Mouse (Mus musculus) kidney, adult 9 months (tissue): ENCODE measurements around the gene Sqor.

Experiments used
- DNase-seq: peaks from one replicate; pipeline ENCODE4 v3.0.0; 2022

Sqor gene

GRCm38 (mm10) chr2:122765071-122765793 is at the start of gene Sqor:
Gene Sqor (plus strand): TSS chr2:122765237.
- DNase-seq: peak; percentile 82

DNA sequence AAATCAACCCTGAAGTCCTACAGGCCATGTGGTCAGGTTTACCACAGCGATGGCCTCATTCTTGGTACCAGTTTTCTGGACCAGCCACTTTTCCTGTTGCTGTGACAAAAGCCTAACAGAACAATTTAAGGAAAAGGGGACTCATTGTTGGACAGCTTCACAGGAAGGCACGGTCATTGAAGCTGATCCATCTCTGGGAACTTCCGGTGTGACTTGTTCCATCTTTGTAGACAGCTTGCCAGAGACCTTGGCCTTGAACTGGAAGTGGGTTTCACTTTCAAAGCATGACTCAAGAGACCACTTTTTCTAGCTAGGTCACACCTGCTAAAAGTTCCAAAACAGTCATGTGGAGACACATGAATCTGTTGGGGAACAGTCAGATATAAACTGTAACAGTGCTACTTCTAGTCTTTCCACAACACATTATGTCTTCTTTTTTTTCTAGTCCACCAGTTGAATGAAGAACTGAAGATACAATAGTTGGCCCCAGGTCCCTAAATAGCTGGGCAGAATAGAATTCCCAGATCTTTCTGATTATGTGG is 48.7 kb upstream of the Sqor start:
- DNase-seq: no peak

GRCm38 (mm10) chr2:122719232-122719631 is 45.8 kb upstream of the Sqor start:
- DNase-seq: no peak

DNA sequence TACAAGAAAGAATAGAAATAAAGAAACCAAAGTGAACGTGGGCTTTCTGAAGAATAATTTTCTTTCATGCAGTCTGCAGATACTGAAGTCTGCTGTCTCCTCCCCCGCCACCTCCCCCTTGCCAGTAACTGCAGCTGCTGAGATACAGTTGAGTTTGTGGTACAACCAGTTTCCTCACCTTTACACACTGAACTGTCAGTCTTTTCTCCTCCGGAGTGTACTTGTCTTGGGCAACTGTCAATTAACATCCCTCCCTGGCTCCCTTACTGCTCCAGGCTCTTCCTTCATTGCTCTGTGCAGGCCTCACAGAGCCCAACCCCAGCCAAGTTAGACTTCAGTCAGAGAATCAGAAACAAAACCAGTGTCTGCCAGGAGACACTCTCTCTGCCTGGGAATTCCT is 44.5 kb upstream of the Sqor start:
- no peak for DNase-seq

DNA sequence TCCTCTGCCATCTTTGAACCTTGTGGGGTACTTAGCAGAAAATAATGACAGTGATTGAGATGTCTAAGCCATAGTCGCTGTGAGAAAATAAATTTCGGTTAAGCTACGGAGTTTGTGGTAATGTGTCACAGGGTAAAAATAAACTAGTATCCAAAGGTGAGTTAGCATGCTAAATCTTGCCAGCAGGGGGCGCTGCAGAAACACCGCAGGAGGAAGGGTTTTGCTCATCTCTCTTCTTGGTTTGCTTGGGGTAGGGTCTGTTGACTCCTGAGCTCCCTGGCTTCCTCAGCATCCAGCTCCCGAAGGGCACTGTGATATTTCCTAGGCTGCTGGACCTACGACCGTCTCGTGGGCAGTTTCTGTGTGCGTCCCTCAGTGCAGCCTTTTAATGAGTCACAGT is 39.4 kb upstream of the Sqor start:
- peak; percentile 39 for DNase-seq

- DNase-seq: no peak
Observed at GRCm38 (mm10) chr2:122731456-122731855, 33.6 kb upstream of the Sqor start.

DNA sequence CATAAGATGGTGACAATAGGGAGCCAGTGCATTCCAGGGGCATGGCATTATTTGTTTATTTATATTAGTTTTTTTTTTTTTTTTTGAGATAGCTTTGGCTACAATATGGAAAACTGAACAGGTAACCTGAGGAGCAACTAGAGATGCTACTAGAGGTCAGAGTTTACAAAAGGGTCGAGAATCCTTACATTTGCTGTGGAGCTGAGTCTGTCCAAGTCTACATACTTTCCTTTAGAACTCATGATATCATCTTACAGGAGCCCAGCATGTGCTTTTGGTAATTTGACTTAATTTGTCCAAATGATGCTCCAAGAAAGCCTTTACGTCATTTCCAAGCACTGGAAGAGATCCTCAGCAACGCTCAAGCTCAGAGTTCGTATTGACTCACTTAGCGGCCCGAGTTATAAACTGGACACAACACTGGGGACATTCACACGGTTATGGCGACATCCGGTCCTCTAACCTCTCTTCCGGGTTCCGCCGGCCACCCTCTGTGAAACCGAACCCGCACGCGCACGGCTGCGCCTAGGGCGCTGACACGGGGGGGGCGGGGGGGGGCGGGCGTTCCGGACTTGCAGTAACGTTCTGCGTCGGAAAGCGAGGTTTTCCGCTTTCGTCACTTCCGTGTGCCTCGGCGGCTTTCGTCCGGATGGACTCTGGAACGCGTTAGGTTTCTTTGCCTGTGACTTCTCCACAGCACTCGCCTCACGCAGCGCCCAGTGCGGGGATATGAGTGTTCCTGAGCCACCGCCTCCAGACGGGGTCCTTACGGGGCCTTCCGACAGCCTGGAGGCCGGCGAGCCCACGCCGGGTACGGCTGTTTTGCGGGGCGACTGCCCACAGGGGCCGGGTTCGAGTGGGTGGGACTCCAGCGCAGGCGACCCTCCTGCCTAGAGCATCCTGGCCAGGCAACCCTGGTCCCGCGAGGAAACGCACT is 26.9 kb upstream of the Sqor start, which contains the start of gene Bloc1s6:
Gene Bloc1s6 (plus strand): TSS at position 610 of the 937 bp plus-strand sequence.
- peak; percentile 93 for DNase-seq

GRCm38 (mm10) chr2:122739023-122739422 is 26.0 kb upstream of the Sqor start:
- DNase-seq: no peak

DNA sequence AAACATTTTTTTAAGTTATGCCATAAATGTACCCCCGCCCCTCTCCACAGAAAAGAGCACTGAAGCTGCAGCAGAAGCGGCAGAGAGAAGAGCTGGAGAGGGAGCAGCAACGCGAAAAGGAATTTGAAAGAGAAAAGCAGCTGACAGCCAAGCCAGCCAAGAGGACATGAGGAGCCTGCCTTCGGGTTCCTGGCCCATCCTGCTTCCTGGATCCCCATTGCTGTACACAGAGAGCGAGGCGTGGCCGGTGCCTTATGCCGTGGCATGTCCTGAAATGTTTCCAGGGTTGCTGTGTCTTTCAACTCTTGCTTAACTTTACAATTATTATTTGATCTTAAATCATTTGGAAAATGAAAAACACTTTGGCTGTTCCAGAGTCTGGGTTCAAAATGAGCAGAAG is 18.6 kb upstream of the Sqor start:
- DNase-seq: no peak

DNA sequence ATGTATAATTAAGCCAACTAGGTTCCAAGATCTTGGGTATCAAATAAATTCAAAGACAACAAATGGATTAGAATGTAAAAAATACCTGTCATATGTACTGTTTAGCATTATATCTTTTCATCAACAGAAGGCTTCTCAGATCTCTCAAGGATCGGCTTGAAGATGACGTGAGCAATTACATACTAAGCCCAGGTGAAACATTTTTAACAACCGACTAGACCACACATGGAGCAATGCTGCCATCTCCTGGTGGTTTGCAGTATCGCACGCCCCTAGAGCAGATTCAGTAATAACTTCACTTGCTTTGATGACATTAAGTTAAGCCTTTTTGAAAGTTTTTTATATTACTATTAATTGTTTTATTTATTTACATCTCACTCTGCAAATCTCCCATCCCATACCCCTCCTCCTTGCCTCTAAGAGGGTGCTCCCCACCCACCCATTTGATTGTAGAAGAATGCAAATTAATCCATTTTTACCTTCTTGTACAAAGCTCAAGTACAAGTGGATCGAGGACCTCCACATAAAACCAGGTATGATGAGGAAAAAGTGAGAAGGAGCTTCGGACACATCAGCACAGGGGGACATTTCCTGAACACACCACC is 11.2 kb upstream of the Sqor start:
- DNase-seq: peak; percentile 70

DNA sequence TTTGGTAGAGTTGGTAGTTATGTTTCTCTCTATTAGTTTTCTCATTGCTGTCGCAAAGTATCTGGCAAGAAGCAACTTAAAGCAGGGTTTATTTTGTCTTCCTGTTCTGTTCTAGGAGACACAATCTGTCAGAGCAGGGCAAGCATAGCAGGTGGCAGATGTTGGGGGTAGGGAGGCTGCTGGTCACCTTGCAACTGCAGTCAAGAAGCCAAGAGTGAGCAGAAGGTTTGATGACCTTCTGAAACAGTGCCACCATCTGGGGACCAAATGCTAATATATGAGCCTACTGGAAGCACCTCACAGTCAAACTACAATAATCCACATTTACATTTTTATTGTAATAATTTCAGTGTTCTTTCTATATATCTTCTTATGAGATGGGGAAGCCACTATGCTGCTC is 5.2 kb upstream of the Sqor start:
- no peak for DNase-seq

DNA sequence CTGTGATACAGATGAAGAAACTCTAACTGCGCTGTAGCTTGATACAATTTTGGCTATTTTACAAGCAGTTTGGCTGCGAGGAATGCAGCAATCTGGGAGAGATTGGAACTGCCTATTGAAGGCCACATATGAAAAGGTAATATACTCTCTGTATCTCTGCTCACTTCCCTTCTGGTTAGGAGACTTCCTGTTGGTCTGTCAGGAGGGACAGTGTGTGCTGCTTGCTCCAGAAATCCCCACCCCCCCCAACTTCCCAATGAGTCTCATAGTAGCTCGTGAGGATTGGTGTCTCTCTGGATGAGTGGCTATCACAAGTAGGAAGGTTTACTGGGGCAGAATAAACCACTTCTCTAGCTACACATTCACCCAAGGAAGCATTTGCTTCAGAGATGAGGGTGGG is 2.0 kb upstream of the Sqor start:
- DNase-seq: no peak

DNA sequence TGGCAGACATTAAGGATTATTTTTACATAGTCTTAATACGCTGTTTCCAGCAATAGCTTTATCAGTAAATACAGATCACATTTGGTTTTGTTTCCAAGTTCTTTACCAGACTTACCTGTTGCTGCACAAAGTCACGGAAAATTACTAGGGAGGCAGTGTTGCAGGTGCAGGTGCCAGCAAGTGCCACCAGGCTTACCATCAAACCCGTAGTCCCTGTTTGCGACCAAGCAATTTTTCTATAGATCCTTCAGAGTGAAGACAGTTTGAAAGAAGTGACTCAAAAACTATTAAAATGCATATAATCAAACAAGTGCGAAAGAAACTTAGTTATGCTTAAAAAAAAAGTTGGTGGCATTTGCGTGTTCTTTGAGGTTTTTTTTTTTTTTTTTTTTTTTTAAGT is 511 bp upstream of the Sqor start:
- DNase-seq: peak; percentile 27

GRCm38 (mm10) chr2:122765794-122766145 is 733 bp downstream of the Sqor start:
- no peak for DNase-seq

DNA sequence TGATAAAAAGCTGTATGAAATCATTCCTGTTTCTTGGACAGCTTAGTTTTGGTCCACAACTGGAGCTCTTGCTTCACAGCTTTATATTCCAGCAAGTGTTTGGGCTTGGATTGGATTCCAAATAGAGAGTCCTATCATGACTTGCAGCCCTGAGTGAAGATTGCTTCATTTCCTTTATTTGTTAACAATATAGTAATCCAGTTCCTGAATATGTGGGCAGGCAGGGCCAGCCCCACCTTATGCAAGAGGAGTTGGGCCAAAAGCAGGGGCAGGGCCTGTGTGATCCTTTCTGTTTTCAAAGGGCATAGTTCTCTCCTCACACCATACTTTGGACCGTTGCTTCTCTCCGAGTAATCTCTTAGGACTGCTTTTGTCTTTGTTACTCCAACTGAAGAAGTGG is 6.0 kb downstream of the Sqor start:
- peak; percentile 47 for DNase-seq

DNA sequence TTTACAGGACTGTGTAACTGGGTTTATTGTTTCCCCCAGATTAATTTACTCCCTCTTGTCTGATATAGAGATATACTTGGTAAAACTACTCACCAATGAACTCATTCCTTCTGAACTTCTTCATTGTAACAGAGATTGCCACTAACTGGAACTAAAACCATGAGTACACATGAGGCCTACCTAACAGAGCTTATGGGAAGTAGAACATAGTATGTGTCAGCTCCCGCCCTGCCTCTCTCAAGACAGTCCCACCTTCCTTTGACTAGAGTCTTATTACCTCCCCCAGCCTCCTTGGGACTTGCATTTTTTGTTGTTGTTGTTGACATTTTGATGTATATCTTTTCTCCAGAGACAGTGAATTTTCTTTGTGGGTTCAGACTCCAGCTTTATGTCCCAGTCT is 7.9 kb downstream of the Sqor start:
- DNase-seq: no peak

- no peak for DNase-seq
Observed at GRCm38 (mm10) chr2:122775491-122775890, 10.5 kb downstream of the Sqor start.

DNA sequence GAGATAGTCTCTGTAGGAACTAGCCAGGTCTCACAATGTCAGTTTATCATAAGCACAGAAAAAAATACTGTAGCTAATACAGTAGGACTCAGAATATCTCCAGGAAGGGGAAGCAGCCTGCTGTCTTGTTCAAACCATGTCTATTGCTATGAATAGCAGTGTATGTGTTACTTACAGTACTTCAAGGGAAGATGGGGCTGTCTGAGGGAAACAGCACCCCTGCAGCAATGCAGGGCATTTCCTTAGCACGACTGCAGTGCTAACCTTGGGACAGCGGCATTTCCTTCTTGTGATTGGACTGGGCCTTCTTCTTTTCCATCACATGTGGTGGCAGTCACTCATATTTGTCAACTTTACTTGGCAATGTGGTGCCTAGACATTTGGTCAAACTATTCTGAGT is 11.8 kb downstream of the Sqor start:
- DNase-seq: no peak

GRCm38 (mm10) chr2:122779967-122780366 is 14.9 kb downstream of the Sqor start:
- DNase-seq: no peak

DNA sequence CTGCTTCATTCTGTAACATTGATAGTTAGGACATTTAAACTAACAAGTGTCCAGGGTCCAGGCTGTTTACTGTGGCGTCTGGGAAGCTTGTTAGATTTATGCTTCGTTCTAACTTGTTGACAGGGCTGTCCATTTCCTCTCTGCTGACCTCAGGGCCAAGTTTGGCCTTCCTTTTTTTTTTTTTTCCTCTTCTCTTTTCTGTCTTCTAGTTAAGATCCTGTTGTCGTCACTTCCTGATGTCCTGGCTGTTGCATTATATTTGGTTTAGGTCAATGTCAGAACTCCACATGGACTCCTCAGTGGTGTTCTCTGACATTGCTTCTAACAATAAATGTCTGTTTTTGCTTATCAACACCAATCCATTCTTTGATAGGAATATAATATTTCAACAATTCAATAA is 15.4 kb downstream of the Sqor start:
- no peak for DNase-seq

DNA sequence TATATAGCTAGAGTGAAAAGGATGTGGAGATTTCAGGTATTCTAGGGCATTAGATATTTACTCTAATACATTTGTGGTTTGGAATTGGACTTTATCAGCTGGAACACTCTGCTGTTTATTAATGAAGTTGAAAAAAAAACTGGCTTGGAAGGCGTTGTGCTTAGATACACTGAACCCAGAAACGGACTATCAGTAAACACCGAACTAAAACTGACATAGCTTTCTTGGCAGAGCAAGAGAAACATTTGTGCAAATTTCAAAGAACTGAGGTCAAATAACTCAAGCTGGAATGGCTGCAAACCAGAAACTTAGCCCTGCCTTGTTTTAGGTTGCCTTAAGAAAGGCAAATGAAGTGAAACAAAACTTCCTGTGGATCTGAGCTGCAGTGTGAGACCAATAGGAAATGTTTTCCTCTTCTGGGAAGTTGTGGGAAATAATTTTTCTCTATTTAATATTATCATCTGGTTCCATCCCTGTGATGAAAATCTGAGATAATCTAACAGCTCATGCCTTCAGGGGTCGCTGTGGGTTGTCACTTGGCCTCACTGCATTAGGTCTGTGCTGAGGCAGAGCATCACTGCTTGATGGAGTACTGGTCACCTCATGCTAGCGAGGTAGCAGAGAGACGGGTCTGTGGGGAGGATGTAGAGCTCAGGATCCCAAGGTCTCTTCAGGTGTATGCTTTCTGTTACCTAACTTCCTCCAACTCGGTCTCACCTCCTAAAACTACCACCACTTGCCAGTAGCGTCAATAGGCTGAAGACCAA is 16.7 kb downstream of the Sqor start:
- peak; percentile 42 for DNase-seq

GRCm38 (mm10) chr2:122783730-122784129 is 18.7 kb downstream of the Sqor start:
- DNase-seq: no peak

DNA sequence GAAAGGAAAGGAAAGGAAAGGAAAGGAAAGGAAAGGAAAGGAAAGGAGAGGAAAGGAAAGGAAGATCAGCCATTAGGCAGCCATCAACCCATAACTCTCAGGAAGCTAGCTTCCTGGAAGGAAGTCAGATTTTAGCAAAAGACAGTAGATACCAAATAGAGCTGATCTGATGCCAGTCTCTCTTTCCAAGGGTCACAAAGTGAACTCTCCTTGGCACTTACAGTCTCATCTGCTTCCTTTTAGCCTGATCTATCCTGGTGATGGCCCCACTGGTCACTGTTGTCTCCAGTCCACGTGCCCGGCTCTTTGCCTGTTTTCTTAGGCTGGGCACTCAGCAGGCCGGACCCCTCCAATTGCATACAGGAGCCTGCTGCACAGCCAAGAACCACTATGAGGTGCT is 19.7 kb downstream of the Sqor start:
- DNase-seq: peak; percentile 42
